Mouse (Mus musculus) G1E (cell line): ENCODE data around the gene Chrm3. TPM values are rescaled to one million over a fixed set of nuclear protein-coding genes. Genes with fewer than 3 reads are reported as not detected.

Experiments
- ATAC-seq: 2 replicates; pipeline ENCODE4 v1.8.0; 2016; ENCODE audit warnings: mild to moderate bottlenecking; ENCODE audit not compliant: insufficient number of reproducible peaks, poor library complexity, low FRiP score, severe bottlenecking; ENCODE audit errors: extremely low read depth
- DNase-seq: peaks from one replicate; pipeline ENCODE4 v3.0.0; 2012; ENCODE audit warnings: low spot score
- H3K27me3 ChIP-seq: 2 replicates; pipeline ENCODE4 v1.6.1; 2012; ENCODE audit warnings: mild to moderate bottlenecking, low read length, inconsistent platforms; ENCODE audit not compliant: insufficient read depth
- H3K36me3 ChIP-seq: replicated peaks from 2 replicates; pipeline ENCODE3; 2012; ENCODE audit warnings: mild to moderate bottlenecking, inconsistent platforms
- H3K4me1 ChIP-seq: 2 replicates; pipeline ENCODE4 v1.6.1; 2012; ENCODE audit warnings: low read depth, low read length, inconsistent platforms, mixed read lengths; ENCODE audit not compliant: insufficient read depth
- H3K4me3 ChIP-seq: 2 replicates; pipeline ENCODE4 v1.5.1; 2012; ENCODE audit warnings: low read depth, mild to moderate bottlenecking, inconsistent platforms, low read length, moderate library complexity, mixed read lengths
- H3K9me3 ChIP-seq: replicated peaks from 2 replicates; pipeline ENCODE4 v1.6.1; 2012; ENCODE audit warnings: inconsistent platforms
- CTCF ChIP-seq: IDR thresholded peaks from 2 replicates; pipeline ENCODE4 v1.5.1; 2012; ENCODE audit warnings: low read depth, low read length, inconsistent platforms, mixed read lengths
- GATA1 ChIP-seq: IDR thresholded peaks from 2 replicates; pipeline ENCODE4 v1.6.1; 2012; ENCODE audit warnings: borderline replicate concordance, low read length, inconsistent platforms, mixed read lengths
- GATA2 ChIP-seq: IDR thresholded peaks from 2 replicates; pipeline ENCODE4 v1.6.1; 2012; ENCODE audit warnings: low read depth, low read length, inconsistent platforms, borderline replicate concordance
- POLR2AphosphoS5 ChIP-seq: IDR thresholded peaks from 2 replicates; pipeline ENCODE4 v1.6.1; 2012; ENCODE audit warnings: low read depth, low read length, inconsistent platforms; ENCODE audit not compliant: insufficient replicate concordance
- TAL1 ChIP-seq: conservative IDR thresholded peaks from 2 replicates; pipeline ENCODE4 v1.6.1; 2012; ENCODE audit warnings: low read depth, low read length, inconsistent platforms, mixed read lengths
- polyA plus RNA-seq: library from polyadenylated mRNA; stranded (reverse); fragments of >175 nt; gene quantifications from 2 replicates; pipeline ENCODE4 v1.2.3, GENCODE M21; 2012
- total RNA-seq, 2 experiments: library from RNA; stranded (forward) in 1 of 2; stranded (reverse) in 1 of 2; fragments of 200-1000 nt in 1 of 2; fragments of >200 nt in 1 of 2; fragmentation: Nextera tagmentation in 1 of 2; gene quantifications; 2 replicates each; pipeline ENCODE4 v1.2.3; 2014 to 2017

Chrm3 gene
- total and polyA plus RNA-seq, 3 experiments = 0.16 TPM; not detected in 2

DNA sequence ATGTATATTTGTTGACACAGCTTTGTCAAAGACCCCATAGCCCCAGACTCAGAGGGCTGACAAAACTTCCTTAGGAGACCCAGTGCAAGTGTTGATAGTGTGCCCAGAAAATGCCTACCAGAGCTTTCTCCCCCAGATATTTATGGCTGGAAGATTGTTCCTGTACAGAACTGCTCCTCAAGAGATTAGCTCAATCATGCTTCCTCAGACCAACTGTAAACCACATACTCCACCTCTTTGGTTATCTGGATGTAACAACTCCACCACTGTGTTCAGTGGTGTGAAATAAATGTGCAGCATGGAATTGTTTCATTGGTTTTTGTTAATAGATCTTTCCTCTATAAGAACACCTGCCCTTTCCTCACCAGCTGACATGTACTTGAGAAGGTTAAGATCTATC is 306.6 kb downstream of the Chrm3 start:
- Histone ChIP-seq H3K4me3 (no peak overlapping the region), H3K9me3 (no peaks in the 10 kb centered on the region), H3K4me1 (no peaks in the 10 kb centered on the region), H3K27me3 (no peaks in the 10 kb centered on the region), H3K36me3 (no peaks in the 10 kb centered on the region)
- no peak for ATAC-seq
- no peak for DNase-seq
- TF ChIP-seq CTCF (no peak), POLR2AphosphoS5 (no peak)

GRCm38 (mm10) chr13:10053301-10053889 is 307.3 kb downstream of the Chrm3 start:
- no peaks in the 10 kb centered on the region for H3K27me3 ChIP-seq
- H3K4me1 ChIP-seq = no peaks in the 10 kb centered on the region
- TF ChIP-seq GATA1 (no peak), TAL1 (no peak), GATA2 (no peak), POLR2AphosphoS5 (no peak), CTCF (no peak)
- no peaks in the 10 kb centered on the region for H3K36me3 ChIP-seq
- no peak for DNase-seq
- ATAC-seq = no peak
- no peak overlapping the region for H3K4me3 ChIP-seq
- H3K9me3 ChIP-seq = no peaks in the 10 kb centered on the region

DNA sequence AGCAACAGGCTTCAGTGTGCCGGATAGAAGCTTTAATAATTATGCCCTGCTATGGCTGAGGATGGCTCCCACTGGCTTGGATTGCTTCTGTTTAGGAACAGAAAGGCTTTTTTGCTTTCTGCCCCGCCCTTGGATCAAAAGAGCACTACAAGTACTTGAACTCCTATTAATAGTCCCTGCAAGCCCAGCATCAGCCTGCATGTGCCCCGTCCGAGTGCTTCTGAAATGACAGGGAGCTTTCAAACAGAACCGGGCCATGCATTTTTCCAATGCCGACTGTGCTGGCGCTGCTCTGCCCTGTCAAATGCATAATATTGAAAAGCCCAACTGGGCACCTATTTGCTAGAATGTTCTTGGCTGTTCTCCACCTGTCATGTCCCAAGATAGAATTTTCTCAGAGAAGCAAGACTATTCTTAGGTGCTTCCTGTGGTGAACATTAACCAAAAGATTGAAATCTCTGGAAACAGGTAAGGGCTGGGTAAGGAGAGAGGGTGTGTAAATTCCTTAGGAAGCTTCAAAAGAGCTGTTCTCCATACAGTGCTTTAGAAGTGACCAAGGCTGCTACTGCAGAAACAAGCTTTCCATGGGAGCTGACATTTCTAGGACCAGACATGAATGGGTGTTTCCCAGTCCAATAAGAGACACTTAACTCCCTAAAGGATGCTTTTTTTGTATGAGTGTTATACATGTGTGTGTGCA is 314.8 kb downstream of the Chrm3 start:
- Histone ChIP-seq H3K4me3 (no peak overlapping the region), H3K9me3 (no peaks in the 10 kb centered on the region), H3K36me3 (no peaks in the 10 kb centered on the region), H3K27me3 (no peaks in the 10 kb centered on the region), H3K4me1 (no peaks in the 10 kb centered on the region)
- TF ChIP-seq GATA2 (no peak), POLR2AphosphoS5 (no peak), TAL1 (no peak), CTCF (no peak), GATA1 (no peak)
- DNase-seq (no peak), ATAC-seq (no peak)

DNA sequence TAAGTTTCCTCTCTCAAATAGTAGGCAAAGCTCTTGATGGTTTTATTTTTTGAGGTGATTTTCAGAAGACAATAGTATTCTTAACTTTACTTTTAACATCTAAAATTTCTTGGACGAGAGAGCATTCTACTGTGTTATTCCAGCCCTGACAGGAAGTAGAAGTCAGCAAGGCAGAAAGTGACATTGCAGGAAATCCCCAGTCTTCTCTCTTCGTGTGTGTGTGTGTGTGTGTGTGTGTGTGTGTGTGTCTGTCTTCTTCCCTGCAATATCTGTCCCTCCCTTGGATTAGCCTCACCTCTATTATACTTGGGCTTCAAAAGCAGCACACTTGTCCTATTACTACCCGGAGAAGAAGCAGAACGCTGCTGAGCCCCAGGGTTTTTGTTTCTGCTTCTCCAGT is 316.6 kb downstream of the Chrm3 start:
- Histone ChIP-seq H3K36me3 (no peaks in the 10 kb centered on the region), H3K27me3 (no peaks in the 10 kb centered on the region), H3K4me3 (no peak overlapping the region), H3K9me3 (no peaks in the 10 kb centered on the region), H3K4me1 (no peaks in the 10 kb centered on the region)
- no peak for TF ChIP-seq TAL1
- no peak for TF ChIP-seq GATA2
- no peak for TF ChIP-seq GATA1
- no peak for TF ChIP-seq CTCF
- no peak for TF ChIP-seq POLR2AphosphoS5
- no peak for DNase-seq
- ATAC-seq = no peak

DNA sequence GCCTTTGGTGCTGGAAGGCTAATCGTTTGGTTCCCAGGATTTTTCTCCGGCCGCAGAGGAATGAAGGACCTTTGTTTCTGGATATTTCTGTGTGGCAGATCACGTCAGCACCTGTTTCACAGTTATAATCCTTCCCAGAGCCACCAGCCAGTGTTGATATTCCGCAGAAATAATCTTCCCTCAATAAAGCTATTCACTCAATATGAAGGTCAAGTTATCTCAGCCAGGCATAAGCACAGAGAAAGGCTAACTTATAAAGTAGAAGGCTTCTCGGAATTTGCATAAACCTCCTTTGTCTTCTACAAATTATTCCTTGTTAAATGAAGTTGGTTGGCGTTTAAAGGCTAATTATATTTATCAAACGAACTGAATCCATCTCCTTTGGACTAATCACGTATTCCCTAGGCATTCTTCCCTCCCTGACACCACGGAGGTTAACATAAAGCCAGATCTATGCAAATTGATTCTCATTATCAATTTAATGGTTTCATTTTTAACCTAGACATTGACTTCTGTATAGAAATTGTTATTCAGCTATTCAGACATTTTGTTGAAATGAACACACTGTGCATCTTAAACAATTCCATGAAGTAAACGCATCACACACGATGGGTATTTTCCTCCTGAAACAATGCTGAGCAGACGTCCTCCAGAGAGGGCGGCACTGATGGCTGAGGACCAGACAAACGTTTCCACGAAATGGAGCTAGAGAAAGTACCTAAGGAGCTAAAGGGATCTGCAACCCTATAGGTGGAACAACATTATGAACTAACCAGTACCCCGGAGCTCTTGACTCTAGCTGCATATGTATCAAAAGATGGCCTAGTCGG is 326.9 kb downstream of the Chrm3 start:
- no peaks in the 10 kb centered on the region for H3K27me3 ChIP-seq
- no peak for ATAC-seq
- no peaks in the 10 kb centered on the region for H3K9me3 ChIP-seq
- no peak for DNase-seq
- TF ChIP-seq POLR2AphosphoS5 = no peak
- no peak for TF ChIP-seq GATA1
- TF ChIP-seq TAL1 = no peak
- TF ChIP-seq CTCF = no peak
- TF ChIP-seq GATA2 = no peak
- H3K4me3 ChIP-seq = no peak overlapping the region
- no peaks in the 10 kb centered on the region for H3K36me3 ChIP-seq
- H3K4me1 ChIP-seq = no peaks in the 10 kb centered on the region

- Histone ChIP-seq H3K4me3 (no peak overlapping the region), H3K27me3 (no peaks in the 10 kb centered on the region), H3K36me3 (no peaks in the 10 kb centered on the region), H3K9me3 (no peaks in the 10 kb centered on the region), H3K4me1 (no peaks in the 10 kb centered on the region)
- TF ChIP-seq GATA1 (no peak), CTCF (no peak), TAL1 (no peak), POLR2AphosphoS5 (no peak)
- DNase-seq (no peak), ATAC-seq (no peak)
Measured at GRCm38 (mm10) chr13:10031547-10031946, 329.1 kb downstream of the Chrm3 start.
